Mouse (Mus musculus): ENCODE results near the gene Gpr35.
"Not testable (repeated sequence)": the region's sequence is repeated elsewhere in the genome, so short reads cannot be mapped to it uniquely, and the experiment has no call there.

The Gpr35 gene

DNA sequence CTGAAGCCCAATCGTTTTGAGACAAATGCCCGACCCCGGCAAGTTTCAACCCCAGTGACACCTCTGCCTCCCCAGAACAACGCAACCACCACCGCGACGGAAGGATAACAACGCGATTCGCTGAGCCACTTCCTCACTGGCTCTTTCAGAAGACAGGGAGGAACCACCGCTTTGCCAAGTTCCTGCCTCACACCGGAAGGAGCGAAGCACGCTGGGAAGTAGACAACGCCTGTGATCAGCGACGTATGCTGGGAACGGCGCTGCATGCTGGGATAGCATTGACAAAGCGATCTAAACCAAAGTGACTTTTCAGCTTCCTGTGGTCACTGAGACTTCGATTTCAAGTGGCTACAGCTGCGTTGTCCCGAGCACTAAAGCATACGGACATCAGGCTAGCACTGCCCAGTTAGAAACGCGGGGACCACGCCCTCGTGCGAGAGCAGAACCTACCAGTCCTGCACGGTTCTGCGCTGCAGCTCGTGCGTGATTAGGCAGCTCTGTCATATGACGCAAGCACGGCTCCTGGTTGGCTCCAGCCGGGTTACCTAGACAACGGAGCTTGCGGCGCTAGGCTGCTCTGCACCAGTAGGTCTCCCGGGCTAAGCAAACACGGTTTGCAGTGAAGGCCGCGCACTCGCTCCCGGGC is 16.4 kb upstream of the Gpr35 start, which contains the start of gene Capn10:
Capn10 (plus strand) TSS at position 195 of the 646 bp plus-strand sequence.
- peak; percentile 96 for DNase-seq

DNA sequence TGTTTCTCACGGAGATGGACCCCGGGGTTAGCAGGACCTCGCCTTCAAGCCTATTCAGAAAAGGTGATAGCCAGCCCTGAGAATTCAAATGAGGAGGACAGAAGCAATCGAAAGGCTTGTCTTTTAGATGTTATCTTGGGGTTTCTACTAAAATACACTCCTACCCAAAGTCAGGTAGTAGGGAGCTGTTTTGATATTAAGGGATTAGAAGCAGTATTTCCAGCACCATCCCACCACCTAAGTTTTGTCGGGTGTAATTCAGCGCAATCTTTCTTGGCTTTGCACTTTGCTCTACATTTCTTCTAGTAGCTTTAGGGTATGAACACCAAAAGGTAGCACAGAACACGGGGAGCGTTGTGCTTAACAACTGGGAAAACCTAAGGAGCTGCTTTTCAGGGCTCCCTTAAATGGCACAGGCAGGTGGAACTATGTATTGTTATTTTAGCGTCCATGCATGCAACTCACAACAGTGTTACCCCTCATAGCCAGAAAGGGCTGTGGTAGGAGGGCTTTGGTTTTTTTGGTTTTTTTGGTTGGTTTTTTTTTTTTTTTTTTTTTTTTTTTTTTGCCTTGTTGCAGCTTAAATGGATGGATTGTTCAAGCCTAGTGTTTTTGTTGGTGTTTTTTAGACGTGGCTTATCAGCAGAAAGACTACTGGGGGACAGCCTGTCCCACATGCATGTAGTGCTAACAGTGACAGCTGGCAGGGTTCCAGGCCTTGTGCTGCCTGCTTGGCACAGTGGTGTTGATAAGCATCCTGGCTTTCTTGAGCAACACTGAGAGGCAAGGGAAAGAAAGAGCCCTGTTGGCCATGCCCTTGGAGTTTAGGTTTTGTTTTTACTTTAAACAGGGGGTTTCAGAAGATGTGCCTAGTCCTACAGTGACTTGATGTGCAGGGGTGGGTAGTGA is 15.4 kb upstream of the Gpr35 start:
- DNase-seq: peak; percentile 67

DNA sequence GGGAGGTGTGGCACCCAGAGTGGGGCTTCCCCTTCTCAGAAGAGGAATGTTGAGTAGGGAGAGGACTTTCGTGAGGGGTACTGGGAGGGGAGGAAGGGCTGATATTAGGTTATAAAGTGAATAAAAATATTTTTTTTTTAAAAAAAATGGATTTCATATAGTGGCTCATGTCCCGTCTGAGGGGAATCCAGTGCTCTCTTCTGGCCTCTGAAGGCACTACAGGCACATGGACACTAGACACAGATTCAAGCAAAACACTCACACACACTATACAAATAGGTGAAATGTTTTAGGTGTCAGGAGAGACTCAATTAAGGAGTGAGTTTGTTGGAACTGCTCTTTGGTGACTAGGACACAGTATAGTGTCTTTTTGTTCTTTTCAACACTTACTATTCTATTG is 14.7 kb upstream of the Gpr35 start:
- no peak for DNase-seq

DNA sequence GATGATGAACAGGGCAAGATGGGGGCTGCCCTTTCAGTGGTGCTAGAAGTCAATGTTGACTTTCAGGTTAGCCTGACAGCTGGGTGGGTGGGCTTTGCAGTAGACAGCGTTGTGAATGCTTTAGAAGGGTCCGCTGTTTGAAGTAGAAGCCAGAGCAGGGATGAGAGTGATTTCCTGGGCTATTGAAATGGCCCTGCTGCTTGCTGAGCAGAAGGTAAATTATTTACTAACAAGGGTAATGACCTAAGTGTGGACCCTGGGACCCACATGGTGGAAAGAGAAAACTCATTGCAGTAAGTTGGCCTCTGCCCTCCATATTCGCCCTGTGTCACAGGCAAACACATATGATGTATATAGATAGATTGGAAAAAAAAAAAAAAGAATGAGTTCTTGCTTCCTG is 14.2 kb upstream of the Gpr35 start:
- no peak for DNase-seq

DNA sequence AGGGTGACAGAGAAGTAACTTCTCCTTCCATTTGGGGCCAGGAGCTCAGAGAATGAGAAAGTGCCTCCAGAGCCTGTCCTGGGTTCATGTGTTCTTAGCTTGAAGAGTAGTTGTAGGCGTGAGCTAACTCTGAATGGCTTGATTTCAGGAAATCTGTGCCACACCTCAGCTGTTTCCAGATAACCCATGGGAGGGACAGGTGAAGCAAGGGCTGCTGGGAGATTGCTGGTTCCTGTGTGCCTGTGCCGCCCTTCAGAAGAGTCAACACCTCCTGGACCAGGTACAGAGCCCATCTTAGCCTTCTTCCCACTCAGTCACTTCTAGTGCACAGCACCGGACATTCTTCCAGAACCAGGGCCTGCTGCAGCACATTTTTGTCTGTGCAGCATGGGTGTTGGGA is 12.9 kb upstream of the Gpr35 start:
- no peak for DNase-seq

DNA sequence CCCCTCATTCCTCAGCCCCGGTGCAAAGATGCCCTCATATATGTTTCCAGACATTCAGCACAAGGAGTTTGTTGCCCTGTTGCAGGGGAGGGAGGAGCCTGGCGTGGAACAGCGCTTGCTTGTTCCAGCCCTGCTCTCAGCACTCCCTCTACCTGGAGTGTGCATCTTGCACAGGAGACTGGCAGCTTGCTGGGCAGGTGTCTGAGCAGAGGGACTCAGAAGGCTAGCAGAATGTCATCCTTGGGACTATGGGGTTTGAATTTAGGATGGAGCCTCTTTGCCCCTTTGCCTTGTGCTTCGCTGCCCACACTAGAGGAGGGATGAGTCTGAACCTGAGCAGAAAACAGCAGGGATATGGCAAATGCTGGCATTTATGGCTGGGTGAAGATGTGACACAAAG is 10.9 kb upstream of the Gpr35 start:
- peak; percentile 66 for DNase-seq

DNA sequence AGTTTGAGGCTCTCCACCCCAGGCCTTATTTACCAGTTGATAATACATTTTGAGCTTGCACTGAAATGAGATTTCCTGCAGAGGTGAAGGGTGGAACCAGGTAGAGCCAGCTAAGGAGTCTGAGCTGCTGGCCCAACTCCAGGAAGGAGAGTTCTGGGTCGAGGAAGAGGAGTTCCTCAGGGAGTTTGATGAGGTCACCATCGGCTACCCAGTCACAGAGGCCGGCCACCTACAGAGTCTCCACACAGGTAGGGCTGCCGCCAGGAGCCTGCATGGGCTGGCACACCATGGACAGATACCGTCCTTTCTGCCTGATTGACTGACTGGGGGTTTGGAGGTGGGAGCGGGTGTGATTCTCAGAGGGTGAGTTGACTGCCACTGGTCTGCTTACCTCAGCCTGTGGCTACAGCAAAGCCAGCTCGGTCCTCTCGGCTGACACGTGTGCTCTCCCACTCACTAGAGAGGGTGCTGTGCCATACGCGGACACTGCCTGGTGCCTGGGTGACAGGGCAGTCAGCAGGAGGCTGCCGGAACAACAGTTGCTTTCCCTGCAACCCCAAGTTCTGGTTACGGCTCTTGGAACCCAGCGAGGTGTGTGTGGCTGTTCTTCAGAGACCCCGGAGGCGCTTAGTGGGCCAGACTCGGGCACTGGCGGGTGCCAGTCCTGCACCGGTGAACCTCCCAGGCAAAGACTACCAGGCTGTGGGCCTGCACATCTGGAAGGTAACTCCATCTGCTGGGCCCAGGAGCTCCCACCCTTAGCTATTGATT is 7.3 kb upstream of the Gpr35 start:
- DNase-seq: no peak

DNA sequence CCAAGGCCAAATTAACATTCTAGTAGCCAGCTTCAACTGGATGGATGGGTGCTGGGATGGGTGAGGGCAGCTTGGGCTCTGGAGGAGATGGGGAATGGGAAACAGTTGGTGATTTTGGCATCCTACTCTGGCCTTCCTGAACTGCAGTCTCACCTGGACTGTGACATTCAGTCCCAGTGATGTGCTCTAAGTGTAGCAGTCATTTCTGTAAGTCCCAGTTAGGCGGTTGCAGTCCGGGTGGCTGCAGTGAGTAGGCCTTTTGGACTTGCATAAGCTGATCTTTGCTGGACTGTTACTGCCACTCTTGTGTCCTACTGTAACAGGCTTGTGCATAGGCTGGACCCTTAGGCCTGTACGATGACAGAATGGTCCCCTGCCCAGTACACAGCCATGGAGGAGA is 2.7 kb upstream of the Gpr35 start:
- DNase-seq: no peak

DNA sequence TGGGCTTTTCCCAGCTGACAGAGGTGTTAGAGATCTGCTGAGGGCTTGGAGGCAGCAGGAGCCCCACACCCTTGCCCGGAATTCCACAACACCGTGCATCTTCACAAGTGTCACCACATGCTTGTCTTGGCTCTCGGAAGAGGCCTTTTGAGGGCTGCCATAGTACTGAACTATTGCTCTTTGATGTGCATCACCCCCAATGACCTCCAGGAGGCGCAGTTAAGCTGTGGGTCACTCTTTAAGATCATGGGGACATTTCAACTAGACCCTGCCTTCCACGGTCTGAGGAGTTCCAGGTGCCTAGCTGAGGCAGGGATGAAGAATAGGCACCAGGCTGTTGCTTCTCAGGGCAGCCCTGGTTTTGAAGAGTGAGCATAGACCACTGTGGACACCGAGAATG is 1.2 kb upstream of the Gpr35 start:
- no peak for DNase-seq

DNA sequence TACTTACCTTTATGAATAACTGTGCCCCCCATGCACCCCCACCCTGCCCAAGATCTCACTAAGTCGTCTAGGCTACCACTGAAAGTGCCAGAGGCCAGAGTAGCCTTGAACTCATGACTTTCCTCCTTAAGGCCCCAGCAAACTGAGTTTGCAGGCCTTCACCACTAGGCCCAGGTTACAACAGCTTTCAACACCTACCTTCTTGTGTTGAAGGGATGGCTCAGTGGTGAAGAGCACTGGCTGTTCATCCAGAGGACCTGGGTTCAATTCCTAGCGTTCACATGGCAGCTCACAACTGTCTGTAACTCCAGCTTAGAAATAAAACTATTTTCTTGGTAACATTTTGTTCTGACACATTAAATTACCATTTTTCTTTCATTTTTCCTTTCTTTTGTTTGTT is 3.0 kb downstream of the Gpr35 start:
- no peak for DNase-seq

DNA sequence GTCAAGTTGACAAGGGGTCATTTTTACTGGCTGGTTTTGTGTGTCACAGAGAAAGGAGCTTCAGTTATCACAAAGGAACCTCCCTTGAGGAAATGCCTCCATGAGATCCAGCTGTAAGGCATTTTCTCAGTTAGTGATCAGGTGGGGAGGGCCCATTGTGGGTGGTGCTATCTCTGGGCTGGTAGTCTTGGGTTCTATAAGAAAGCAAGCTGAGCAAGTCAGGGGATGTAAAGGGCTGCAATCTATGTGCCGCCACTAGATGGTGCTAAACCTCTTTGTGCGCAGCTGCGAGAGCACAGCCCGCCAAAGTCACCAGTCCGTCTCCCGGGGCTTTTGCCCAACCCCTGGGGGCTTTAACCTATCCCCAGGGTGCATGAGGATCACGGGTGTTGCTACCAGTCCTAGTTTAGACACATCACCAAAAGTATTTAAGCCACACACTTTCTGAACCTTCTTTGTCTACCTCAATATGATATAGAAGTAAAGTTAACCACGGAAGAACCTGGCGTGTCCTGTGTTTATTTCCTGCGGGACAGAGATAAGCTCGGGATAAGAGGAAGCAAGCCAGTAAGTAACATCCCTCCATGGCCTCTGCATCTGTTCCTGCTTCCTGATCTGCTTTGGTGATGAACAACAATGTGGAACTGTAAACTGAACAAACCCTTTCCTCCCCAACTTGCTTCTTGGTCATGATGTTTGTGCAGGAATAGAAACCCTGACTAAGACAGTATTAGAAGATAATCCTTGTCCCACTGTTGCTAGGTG is 6.1 kb downstream of the Gpr35 start:
- peak; percentile 77 for DNase-seq

DNA sequence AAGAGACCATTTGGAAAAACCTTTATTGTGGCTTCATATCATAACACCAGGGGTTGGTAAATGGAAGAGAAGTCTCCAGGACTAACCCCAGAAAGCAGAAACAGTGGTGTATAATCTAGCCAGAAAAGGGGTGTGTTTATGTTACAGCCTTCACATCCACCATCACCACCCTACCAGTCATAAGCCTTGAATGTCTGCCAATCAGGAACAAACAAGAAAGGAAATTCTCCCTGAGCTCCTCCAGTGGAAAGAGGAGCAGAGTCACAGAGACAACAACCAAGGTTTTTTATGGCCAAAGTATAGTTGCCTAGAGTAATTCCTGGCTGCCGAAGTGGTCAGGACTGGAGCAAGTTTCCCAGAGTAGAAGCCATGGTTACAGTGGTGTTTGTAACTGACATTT is 8.3 kb downstream of the Gpr35 start:
- no peak for DNase-seq

DNA sequence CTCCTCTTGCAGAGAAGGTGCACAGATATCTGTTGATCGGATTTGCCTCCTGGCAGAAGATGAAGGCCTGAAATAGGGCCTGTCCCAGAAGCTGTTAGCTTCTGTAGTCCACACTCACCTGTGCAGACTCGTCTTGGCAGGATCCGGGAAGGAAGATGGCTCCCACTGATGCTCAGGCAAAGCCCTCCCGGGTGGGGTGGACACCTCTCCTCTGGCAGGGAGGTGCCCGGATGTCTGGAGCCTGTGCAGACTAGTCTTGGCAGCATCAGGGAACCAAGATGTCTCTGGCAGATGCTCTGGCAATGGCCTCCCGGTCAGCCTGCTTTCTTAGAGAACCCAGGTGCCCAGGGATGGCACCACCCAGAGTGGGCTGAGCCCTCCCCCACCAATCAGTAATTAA is 20.1 kb downstream of the Gpr35 start:
- not testable (repeated sequence) for DNase-seq

DNA sequence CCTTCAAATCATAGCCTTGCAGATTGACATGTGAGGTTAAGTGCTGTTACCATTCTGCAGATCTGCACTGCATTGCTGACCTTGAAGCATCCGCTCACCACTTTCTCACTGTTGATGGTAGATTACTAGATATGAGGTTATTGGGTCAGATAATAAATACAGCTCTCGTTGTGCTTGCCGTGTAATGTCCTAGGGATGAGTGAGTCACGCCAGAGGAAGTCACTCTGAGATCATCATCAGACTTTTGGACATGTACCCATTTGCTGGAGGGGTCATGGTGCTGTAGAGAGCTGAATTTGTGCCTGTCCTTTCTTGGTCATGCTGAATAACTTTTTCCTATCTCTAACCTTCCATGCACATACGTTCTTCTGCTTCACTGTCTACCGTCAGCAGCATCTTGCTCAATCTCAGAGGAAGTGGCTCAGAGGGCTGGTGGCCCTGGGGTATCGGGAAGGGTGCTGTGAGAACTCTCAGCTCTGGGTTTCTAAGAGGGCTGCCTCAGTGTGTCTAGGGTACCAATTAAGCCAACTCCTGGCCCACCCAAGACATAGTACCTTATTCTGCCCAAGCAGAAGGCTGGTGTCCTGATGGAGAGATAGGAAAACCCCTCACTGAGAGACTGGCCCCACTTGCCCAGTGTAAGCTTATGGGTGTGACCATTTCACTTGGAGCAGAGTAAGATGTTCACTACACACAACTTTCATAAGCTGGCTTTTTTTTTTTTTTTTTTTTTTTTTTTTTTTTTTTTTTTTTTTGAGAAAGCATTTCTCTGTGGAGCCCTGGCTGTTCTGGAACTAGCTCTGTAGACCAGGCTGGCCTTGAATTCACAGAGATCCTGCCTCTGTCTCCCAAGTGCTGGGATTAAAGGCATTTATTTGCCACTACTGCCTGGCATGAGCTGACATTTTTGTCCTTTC is 21.5 kb downstream of the Gpr35 start:
- DNase-seq: no peak

DNA sequence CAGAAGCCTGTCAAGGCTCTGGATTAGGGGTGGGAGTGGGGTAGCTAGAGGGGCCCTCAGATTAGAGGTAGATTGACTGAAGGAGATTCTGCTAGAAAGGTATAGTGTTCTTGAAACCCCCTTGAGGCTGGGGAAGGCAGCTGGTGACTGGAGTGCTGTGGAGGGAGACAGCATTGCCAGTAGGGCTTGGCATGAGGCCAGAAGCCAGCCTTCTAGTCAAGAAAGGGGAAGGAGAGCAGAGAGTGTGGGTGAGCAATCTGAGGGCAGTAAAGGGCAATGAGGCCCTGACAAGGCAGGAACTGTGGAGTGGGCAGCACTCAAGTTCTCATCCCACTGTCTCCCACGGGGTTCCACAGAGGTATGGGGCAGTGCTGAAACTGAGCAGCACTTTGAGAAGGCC is 22.2 kb downstream of the Gpr35 start:
- no peak for DNase-seq

DNA sequence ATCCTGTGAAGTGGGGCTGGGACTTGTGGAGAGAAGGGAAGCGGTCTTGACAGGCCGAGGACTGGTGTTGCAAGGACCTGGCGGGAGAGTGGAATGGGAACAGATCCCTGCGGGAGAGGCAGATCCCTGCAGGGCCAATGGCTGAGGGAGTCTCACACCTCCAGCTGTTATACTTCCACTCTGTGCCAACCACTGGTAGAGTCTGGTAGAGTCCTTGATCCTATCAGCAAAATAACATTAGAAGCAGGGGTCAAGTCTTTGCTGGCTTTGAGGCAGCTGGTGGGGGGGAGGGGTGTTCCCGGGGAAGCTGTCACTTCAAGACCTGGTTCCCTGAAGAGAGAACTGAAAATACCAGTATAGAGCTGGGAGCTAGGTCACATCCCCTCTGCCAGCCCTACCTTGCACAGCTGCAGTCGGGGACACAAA is 25.5 kb downstream of the Gpr35 start:
- DNase-seq: no peak

DNA sequence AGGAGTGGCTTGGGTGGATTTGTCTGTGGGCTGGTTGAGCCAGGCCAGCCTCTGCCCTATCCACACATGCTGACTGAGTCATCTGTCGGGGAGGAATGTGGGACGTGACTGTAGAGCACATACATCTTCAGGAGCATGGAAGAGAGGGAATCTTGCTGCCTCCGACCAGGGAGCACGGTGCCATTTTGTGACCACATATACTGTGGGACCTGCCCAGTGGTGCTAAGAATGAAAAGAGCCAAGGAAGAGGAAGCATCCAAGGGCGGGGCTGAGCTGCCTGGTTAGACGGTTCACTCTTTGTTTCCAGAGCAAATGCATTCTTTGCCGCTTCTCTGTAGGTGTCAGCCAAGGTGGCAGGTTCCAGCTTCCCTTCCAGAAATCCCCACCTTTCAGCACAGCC is 28.0 kb downstream of the Gpr35 start:
- DNase-seq: no peak

DNA sequence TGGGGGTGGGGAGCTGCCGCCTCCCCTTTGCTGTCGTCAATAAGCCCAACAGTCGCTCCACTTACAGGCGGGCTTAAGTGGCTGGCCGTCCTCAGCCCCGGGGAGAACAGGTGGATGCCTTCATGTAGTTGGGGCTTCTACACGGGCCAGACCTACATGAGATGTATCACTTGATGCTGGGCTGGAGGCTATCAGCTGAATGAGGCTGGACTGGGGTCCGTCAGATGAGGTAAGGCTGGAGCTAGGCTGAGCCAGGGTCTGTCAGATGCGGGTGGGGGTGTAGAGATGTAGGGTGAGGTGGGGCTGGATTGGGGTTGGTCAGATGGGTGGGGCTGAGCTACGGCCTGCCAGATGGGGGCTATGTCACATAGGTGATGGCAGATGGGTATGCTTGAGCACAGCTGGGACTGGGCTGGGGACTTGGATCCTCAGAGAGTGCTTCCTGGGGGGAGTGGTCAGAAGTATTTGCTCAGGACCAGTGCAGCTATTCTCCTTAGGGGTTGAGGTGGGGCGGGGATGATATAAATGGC is 28.5 kb downstream of the Gpr35 start:
- no peak for DNase-seq

DNA sequence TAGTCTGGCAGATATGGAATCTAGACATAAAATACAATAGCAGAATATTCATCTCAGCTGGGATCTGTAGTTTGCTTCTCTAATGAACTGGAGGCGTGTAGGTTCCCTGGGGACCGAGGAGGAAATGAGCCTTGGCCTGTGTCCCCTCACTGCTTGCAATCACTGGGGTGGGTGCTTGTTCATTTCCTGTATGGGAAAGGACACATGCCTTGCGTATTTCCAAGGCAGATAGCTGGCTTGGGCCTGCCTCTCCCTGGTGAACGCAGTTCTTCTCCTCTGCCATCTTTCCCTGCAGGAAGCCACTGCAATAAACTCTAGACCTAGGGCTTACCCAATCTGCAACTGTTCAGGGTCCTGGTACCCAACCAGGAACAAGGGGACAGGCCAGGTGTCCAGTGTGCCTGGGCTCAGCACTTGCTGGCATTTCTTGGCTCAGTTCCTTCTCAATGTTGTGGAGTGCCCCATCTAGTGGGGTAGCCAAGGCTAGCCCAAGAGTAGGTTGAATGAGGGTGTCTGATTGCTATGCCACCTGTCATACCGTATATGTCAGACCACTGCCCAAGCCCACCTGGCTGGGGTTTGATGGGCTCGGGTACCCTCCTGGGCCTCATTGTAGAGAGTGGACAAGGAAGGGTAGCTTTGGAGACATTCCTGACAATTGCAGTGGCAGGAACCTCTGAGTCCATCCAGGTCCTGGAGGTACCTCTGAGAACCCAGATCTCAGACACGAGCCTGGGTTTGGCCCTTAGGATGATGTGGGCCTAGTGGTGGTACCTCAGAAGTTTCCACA is 30.6 kb downstream of the Gpr35 start:
- no peak for DNase-seq

DNA sequence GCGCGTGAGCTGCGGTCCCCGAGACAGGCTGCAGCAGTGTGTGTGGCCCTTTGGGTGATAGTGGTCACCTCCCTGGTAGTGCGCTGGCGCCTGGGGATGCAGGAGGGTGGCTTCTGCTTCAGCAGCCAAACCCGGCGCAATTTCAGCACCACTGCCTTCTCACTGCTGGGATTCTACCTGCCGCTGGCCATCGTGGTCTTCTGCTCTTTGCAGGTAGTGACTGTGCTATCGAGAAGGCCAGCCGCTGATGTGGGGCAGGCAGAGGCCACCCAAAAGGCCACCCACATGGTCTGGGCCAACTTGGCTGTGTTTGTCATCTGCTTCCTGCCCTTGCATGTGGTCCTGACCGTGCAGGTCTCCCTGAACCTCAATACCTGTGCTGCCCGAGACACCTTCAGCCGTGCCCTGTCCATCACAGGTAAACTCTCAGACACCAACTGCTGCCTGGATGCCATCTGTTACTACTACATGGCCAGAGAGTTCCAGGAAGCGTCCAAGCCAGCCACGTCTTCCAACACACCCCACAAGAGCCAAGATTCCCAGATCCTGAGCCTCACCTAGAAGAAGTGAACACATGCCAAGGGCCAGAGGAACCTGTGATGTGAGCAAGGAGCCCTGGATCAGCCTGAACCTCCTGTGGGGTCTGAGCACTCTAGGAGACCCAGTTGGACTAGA is 32.4 kb downstream of the Gpr35 start:
- no peak for DNase-seq

Measured in cerebellum, adult 9-10 months (tissue).